Mouse (Mus musculus): ENCODE measurements at regions not wholly inside any gene's neighbourhood (a gene's known extent, or its start where the extent isn't known, plus 50 kb on each side); places are given as distances from the start of the nearest gene placed in this dataset.

- peaks cover 93% of the 10 kb centered on the region for H3K27me3 ChIP-seq (ENCODE audit: control insufficient read depth, insufficient read depth, insufficient read length)
- TF ChIP-seq MAX (IDR thresholded peaks at IDR 0.05; ENCODE audit: low read depth): no peak
- no peak for TF ChIP-seq POLR2AphosphoS2 (IDR thresholded peaks at IDR 0.05; ENCODE audit: insufficient read length, low read depth)
- no peak for TF ChIP-seq MYOG (IDR thresholded peaks at IDR 0.05; ENCODE audit: control insufficient read depth in 1 of 3, insufficient read depth in 1 of 3, insufficient read length in 2 of 3, low read depth in 2 of 3)
- no peak for TF ChIP-seq TCF12 (IDR thresholded peaks at IDR 0.05; ENCODE audit: insufficient read depth, poor library complexity, severe bottlenecking)
- no peak for TF ChIP-seq TCF3 (IDR thresholded peaks at IDR 0.05; ENCODE audit: insufficient read length, low read depth)
- TF ChIP-seq POLR2A (IDR thresholded peaks at IDR 0.05; ENCODE audit: insufficient read length, low read depth): no peak
- TF ChIP-seq USF1 (IDR thresholded peaks at IDR 0.05; ENCODE audit: low read depth): no peak
- H3K4me3 ChIP-seq: no peak overlapping the region
- H3ac ChIP-seq (ENCODE audit: control insufficient read depth, insufficient read length): no peak overlapping the region
- no peak overlapping the region for H3K4me2 ChIP-seq (ENCODE audit: low read depth)
- no peaks in the 10 kb centered on the region for H3K79me2 ChIP-seq (ENCODE audit: control insufficient read depth, insufficient read depth)
- H3K36me3 ChIP-seq (ENCODE audit: control insufficient read depth, insufficient read depth): no peaks in the 10 kb centered on the region
Observed at GRCm38 (mm10) chr5:33485765-33486164, 52.0 kb upstream of the Nkx1-1 start.
